Mouse (Mus musculus) liver, adult 2 months (tissue): ENCODE measurements at regions not wholly inside any gene's neighbourhood (a gene's known extent, or its start where the extent isn't known, plus 50 kb on each side); places are given as distances from the start of the nearest gene placed in this dataset.
A peak's percentile ranks its signal among the peaks of the same experiment; 100 is the strongest.

Experiments
- DNase-seq: peaks from one replicate; pipeline ENCODE4 v3.0.0-alpha.2; 2011; ENCODE audit warnings: low read depth, low spot score; ENCODE audit errors: extremely low read depth
- H3K27ac ChIP-seq: fragments of 200-500 bp; replicated peaks from 2 replicates; pipeline ENCODE4 v1.5.1; 2012; ENCODE audit warnings: low read depth, mild to moderate bottlenecking, control low read depth, inconsistent platforms, low read length; ENCODE audit not compliant: insufficient read depth
- H3K27me3 ChIP-seq: fragments of 200-500 bp; 2 replicates; pipeline ENCODE4 v1.6.1; 2012; ENCODE audit warnings: mild to moderate bottlenecking, moderate library complexity, low read length, inconsistent platforms; ENCODE audit not compliant: control insufficient read depth, insufficient read depth
- H3K36me3 ChIP-seq: fragments of 200-500 bp; 2 replicates; pipeline ENCODE4 v1.6.1; 2012; ENCODE audit warnings: low read length, inconsistent platforms; ENCODE audit not compliant: control insufficient read depth, insufficient read depth
- H3K4me1 ChIP-seq: fragments of 200-500 bp; 2 replicates; pipeline ENCODE4 v1.6.1; 2011; ENCODE audit warnings: low read length; ENCODE audit not compliant: control insufficient read depth, insufficient read depth
- H3K4me3 ChIP-seq: fragments of 200-500 bp; 2 replicates; pipeline ENCODE4 v1.5.1; 2011; ENCODE audit warnings: low read depth, mild to moderate bottlenecking, control low read depth, low read length, moderate library complexity; ENCODE audit not compliant: insufficient read depth
- H3K79me2 ChIP-seq: fragments of 200-500 bp; 2 replicates; pipeline ENCODE4 v1.6.1; 2012; ENCODE audit warnings: inconsistent platforms, mild to moderate bottlenecking, low read length, moderate library complexity; ENCODE audit not compliant: control insufficient read depth, insufficient read depth
- H3K9ac ChIP-seq: fragments of 200-500 bp; 2 replicates; pipeline ENCODE4 v1.6.1; 2012; ENCODE audit warnings: low read depth, mild to moderate bottlenecking, control low read depth, inconsistent platforms, low read length
- CTCF ChIP-seq: fragments of 200-500 bp; IDR thresholded peaks from 2 replicates; pipeline ENCODE4 v1.5.1; 2011; ENCODE audit warnings: low read depth, low read length, control low read depth
- POLR2A ChIP-seq: fragments of 200-500 bp; IDR thresholded peaks from 2 replicates; pipeline ENCODE4 v1.6.1; 2011; ENCODE audit warnings: low read length, control low read depth; ENCODE audit not compliant: insufficient read depth; ENCODE audit errors: extremely low read depth
- WGBS: fragments of 180-500 bp; shearing (Covaris S2); methylation state at CpG from one replicate; pipeline ENCODE4 v1.1.7; 2018; 5-methylcytosine and 5-hydroxymethylcytosine counted together

GRCm38 (mm10) chr8:80290311-80290710 lies 203.3 kb upstream of the Gypa start:
- no peaks in the 10 kb centered on the region; the same call in 1 of the 2 replicates for H3K4me1 ChIP-seq
- H3K27ac ChIP-seq, result no peak overlapping the region
- H3K4me3 ChIP-seq, result no peak overlapping the region
- no peak for TF ChIP-seq CTCF
- TF ChIP-seq POLR2A, result no peak
- no peak overlapping the region for H3K9ac ChIP-seq
- no peaks in the 10 kb centered on the region for H3K36me3 ChIP-seq
- peak; percentile 39 for DNase-seq
- H3K79me2 ChIP-seq, result no peaks in the 10 kb centered on the region
- no peaks in the 10 kb centered on the region for H3K27me3 ChIP-seq
- WGBS, result 45% methylated on average over 1 of the region's 1 CpGs

- H3K4me3 ChIP-seq, result no peak overlapping the region
- no peaks in the 10 kb centered on the region for H3K36me3 ChIP-seq
- no peak overlapping the region for H3K27ac ChIP-seq
- no peaks in the 10 kb centered on the region; the same call in 1 of the 2 replicates for H3K4me1 ChIP-seq
- H3K27me3 ChIP-seq, result no peaks in the 10 kb centered on the region
- WGBS, result 60% methylated on average over 6 of the region's 6 CpGs
- no peak overlapping the region for H3K9ac ChIP-seq
- no peak for TF ChIP-seq CTCF
- no peak for TF ChIP-seq POLR2A
- peak; percentile 56 for DNase-seq
- no peaks in the 10 kb centered on the region for H3K79me2 ChIP-seq
Measured at GRCm38 (mm10) chr8:80289282-80289681, 204.3 kb upstream of the Gypa start.

GRCm38 (mm10) chr8:80268910-80269460 lies 211.2 kb upstream of the Hhip start:
- Histone ChIP-seq H3K4me3 (no peak overlapping the region), H3K36me3 (no peaks in the 10 kb centered on the region), H3K9ac (no peak overlapping the region), H3K79me2 (no peaks in the 10 kb centered on the region), H3K27me3 (no peaks in the 10 kb centered on the region), H3K4me1 (no peaks in the 10 kb centered on the region; the same call in 1 of the 2 replicates), H3K27ac (no peak overlapping the region)
- TF ChIP-seq CTCF, result no peak
- TF ChIP-seq POLR2A, result no peak
- WGBS, result 89% methylated on average over 7 of the region's 7 CpGs
- no peak for DNase-seq

- Histone ChIP-seq H3K4me1 (no peaks in the 10 kb centered on the region), H3K79me2 (no peaks in the 10 kb centered on the region), H3K27me3 (no peaks in the 10 kb centered on the region), H3K4me3 (no peak overlapping the region), H3K9ac (no peak overlapping the region), H3K36me3 (no peaks in the 10 kb centered on the region), H3K27ac (no peak overlapping the region)
- TF ChIP-seq CTCF (no peak), POLR2A (no peak)
- no peak for DNase-seq
- WGBS, result 85% methylated on average over 2 of the region's 2 CpGs
Measured at GRCm38 (mm10) chr8:80264915-80265314, 207.1 kb upstream of the Hhip start.

GRCm38 (mm10) chr8:80263468-80263945 lies 205.7 kb upstream of the Hhip start:
- H3K79me2 ChIP-seq, result no peaks in the 10 kb centered on the region
- H3K9ac ChIP-seq, result no peak overlapping the region
- TF ChIP-seq POLR2A (no peak), CTCF (no peak)
- H3K4me1 ChIP-seq, result no peaks in the 10 kb centered on the region
- WGBS, result 76% methylated on average over 11 of the region's 11 CpGs
- no peak overlapping the region for H3K4me3 ChIP-seq
- H3K36me3 ChIP-seq, result no peaks in the 10 kb centered on the region
- DNase-seq, result peak; percentile 32
- H3K27ac ChIP-seq, result no peak overlapping the region
- no peaks in the 10 kb centered on the region for H3K27me3 ChIP-seq

GRCm38 (mm10) chr8:80262911-80263310 lies 205.1 kb upstream of the Hhip start:
- H3K79me2 ChIP-seq, result no peaks in the 10 kb centered on the region
- 89% methylated on average over 3 of the region's 3 CpGs for WGBS
- TF ChIP-seq POLR2A (no peak), CTCF (no peak)
- H3K9ac ChIP-seq, result no peak overlapping the region
- H3K4me3 ChIP-seq, result no peak overlapping the region
- H3K27ac ChIP-seq, result no peak overlapping the region
- no peaks in the 10 kb centered on the region for H3K36me3 ChIP-seq
- DNase-seq, result no peak
- H3K4me1 ChIP-seq, result no peaks in the 10 kb centered on the region
- no peaks in the 10 kb centered on the region for H3K27me3 ChIP-seq
